Mouse (Mus musculus): ENCODE data around the gene Col3a1.

Col3a1 gene

GRCm38 (mm10) chr1:45381866-45382265, 70.5 kb downstream of the Col3a1 start:
- DNase-seq (ENCODE audit: low read depth, low spot score), result no peak
